In genomic region chr19:15985172-15985713, GRCm38 (mm10) we compare ENCODE assay signal across 8 mouse cellular contexts. TPM values are rescaled to one million over a fixed set of nuclear protein-coding genes. Genes with fewer than 3 reads are reported as not detected.
DNase-seq lines count a peak whose midpoint lies in the region; ATAC-seq and TF ChIP-seq lines count a peak whose summit lies in the region.

No protein-coding gene starts in this region.

- H3K4me2 ChIP-seq in neural tube, embryonic 11.5 days (ENCODE audit: low read depth) = peak overlapping the region; percentile 65
- peak overlapping the region; percentile 78 for H3K4me2 ChIP-seq in limb, embryonic 13.5 days (replicated peaks)
- peak overlapping the region; percentile 77 for H3K4me2 ChIP-seq in stomach, embryonic 14.5 days (replicated peaks; ENCODE audit: low read depth, low read length)

- no peak for TF ChIP-seq CTCF in cerebellum, adult 2 months (IDR thresholded peaks at IDR 0.05; ENCODE audit: borderline replicate concordance, insufficient read depth, low read depth, low read length)

- no peaks in the 10 kb centered on the region for H3K4me1 ChIP-seq in cerebellum, adult 2 months (ENCODE audit: control insufficient read depth, insufficient read depth, low read length)
- H3K4me1 ChIP-seq in neural tube, embryonic 11.5 days (ENCODE audit: control insufficient read depth, insufficient read depth, low read length) = peaks cover 5% of the 10 kb centered on the region; the same call in 1 of the 2 replicates
- H3K4me1 ChIP-seq in limb, embryonic 13.5 days = peaks cover 15% of the 10 kb centered on the region
- H3K4me1 ChIP-seq in stomach, embryonic 14.5 days (ENCODE audit: control insufficient read depth, insufficient read depth, low read length) = peaks cover 9% of the 10 kb centered on the region

- no peaks in the 10 kb centered on the region for H3K27me3 ChIP-seq in cerebellum, adult 2 months (ENCODE audit: control insufficient read depth, insufficient read depth, low read length)
- no peaks in the 10 kb centered on the region for H3K27me3 ChIP-seq in neural tube, embryonic 11.5 days (ENCODE audit: control insufficient read depth, insufficient read depth, low read length)
- H3K27me3 ChIP-seq in limb, embryonic 13.5 days = no peaks in the 10 kb centered on the region
- H3K27me3 ChIP-seq in stomach, embryonic 14.5 days (ENCODE audit: control insufficient read depth, insufficient read depth, low read length) = no peaks in the 10 kb centered on the region

- WGBS in cerebellum, adult 2 months = 26% methylated on average over 10 of the region's 10 CpGs
- 30% methylated on average over 10 of the region's 10 CpGs for WGBS in neural tube, embryonic 11.5 days
- 30% methylated on average over 10 of the region's 10 CpGs for WGBS in limb, embryonic 13.5 days
- 23% methylated on average over 10 of the region's 10 CpGs for WGBS in stomach, embryonic 14.5 days

- no peak for DNase-seq in cerebellum, adult 2 months
- no peak for DNase-seq in cerebellum, adult 9-10 months
- DNase-seq in neural tube, embryonic 11.5 days (ENCODE audit: low spot score) = no peak
- DNase-seq in neural tube, embryonic 10.5 days (ENCODE audit: extremely low spot score, low spot score) = no peak
- no peak for DNase-seq in cerebellum, postnatal 14 days
- DNase-seq in MN1 (ENCODE audit: low spot score) = no peak

- peak overlapping the region; percentile 99; the same call in 1 of the 2 replicates for H3K9ac ChIP-seq in neural tube, embryonic 11.5 days (ENCODE audit: low read length)
- H3K9ac ChIP-seq in limb, embryonic 13.5 days = peak overlapping the region; percentile 86
- H3K9ac ChIP-seq in stomach, embryonic 14.5 days (replicated peaks; ENCODE audit: low read depth, low read length) = peak overlapping the region; percentile 77; the same call in 1 of the 2 replicates

- TF ChIP-seq POLR2A in cerebellum, adult 2 months (IDR thresholded peaks at IDR 0.05; ENCODE audit: borderline replicate concordance, insufficient read depth, low read length) = no peak

- peak overlapping the region; percentile 85 for H3K4me3 ChIP-seq in cerebellum, adult 2 months (replicated peaks; ENCODE audit: insufficient read depth, low read depth, low read length)
- H3K4me3 ChIP-seq in neural tube, embryonic 11.5 days (ENCODE audit: low read depth, low read length) = peak overlapping the region; percentile 79
- H3K4me3 ChIP-seq in limb, embryonic 13.5 days = peak overlapping the region; percentile 78
- peak overlapping the region; percentile 81 for H3K4me3 ChIP-seq in stomach, embryonic 14.5 days (ENCODE audit: low read depth, low read length)

- ATAC-seq in neural tube, embryonic 11.5 days (ENCODE audit: insufficient read depth, low FRiP score, low TSS enrichment) = no peak; the same call in 1 of the 2 replicates
- peak; percentile 20; the same call in 1 of the 2 replicates for ATAC-seq in limb, embryonic 13.5 days (ENCODE audit: low FRiP score, low read depth)
- no peak for ATAC-seq in stomach, embryonic 14.5 days (ENCODE audit: insufficient number of reproducible peaks, insufficient read depth, low FRiP score, low read depth)

- H3K27ac ChIP-seq in cerebellum, adult 2 months (ENCODE audit: insufficient read depth, low read length) = peak overlapping the region; percentile 76
- H3K27ac ChIP-seq in neural tube, embryonic 11.5 days (ENCODE audit: low read depth, low read length) = no peak overlapping the region
- H3K27ac ChIP-seq in limb, embryonic 13.5 days = no peak overlapping the region
- H3K27ac ChIP-seq in stomach, embryonic 14.5 days (ENCODE audit: low read length) = peak overlapping the region; percentile 79; the same call in 1 of the 2 replicates

- H3K9me3 ChIP-seq in neural tube, embryonic 11.5 days (ENCODE audit: control insufficient read depth, low read length) = no peaks in the 10 kb centered on the region
- no peaks in the 10 kb centered on the region for H3K9me3 ChIP-seq in limb, embryonic 13.5 days
- H3K9me3 ChIP-seq in stomach, embryonic 14.5 days (ENCODE audit: control insufficient read depth, low read depth, low read length) = no peaks in the 10 kb centered on the region

- H3K36me3 ChIP-seq in neural tube, embryonic 11.5 days (ENCODE audit: control insufficient read depth, insufficient read depth, low read length) = no peaks in the 10 kb centered on the region
- peaks cover 9% of the 10 kb centered on the region; the same call in 1 of the 2 replicates for H3K36me3 ChIP-seq in limb, embryonic 13.5 days
- no peaks in the 10 kb centered on the region for H3K36me3 ChIP-seq in stomach, embryonic 14.5 days (ENCODE audit: control insufficient read depth, insufficient read depth, low read length)

RNA-seq across cellular contexts. Expression of gene Cep78, which starts 0.5 kb away (rescaled TPM):
- 9.6 and 10.0 TPM in 2 replicates for polyA plus RNA-seq in cerebellum, adult 2 months (2012; rRNA removed)
- polyA plus RNA-seq in neural tube, embryonic 11.5 days (2014; fragmentation: Nextera tagmentation; extraction: Ambion mirVana) = 50.9 and 54.8 TPM in 2 replicates
- polyA plus RNA-seq in limb, embryonic 13.5 days (2015; fragmentation: Nextera tagmentation; extraction: Ambion mirVana) = 35.2 and 35.6 TPM in 2 replicates
- 25.7 and 26.1 TPM in 2 replicates for polyA plus RNA-seq in stomach, embryonic 14.5 days (2014; fragmentation: Nextera tagmentation; extraction: Ambion mirVana)

RNA-seq across cellular contexts. Expression of gene Psat1, which starts 38.1 kb away (rescaled TPM):
- 90.0 and 106 TPM in 2 replicates for polyA plus RNA-seq in cerebellum, adult 2 months (2012; rRNA removed)
- 112 and 115 TPM in 2 replicates for polyA plus RNA-seq in neural tube, embryonic 11.5 days (2014; fragmentation: Nextera tagmentation; extraction: Ambion mirVana)
- polyA plus RNA-seq in limb, embryonic 13.5 days (2015; fragmentation: Nextera tagmentation; extraction: Ambion mirVana) = 84.3 and 88.6 TPM in 2 replicates
- polyA plus RNA-seq in stomach, embryonic 14.5 days (2014; fragmentation: Nextera tagmentation; extraction: Ambion mirVana) = 72.3 and 95.2 TPM in 2 replicates

Comparison
In these comparisons a context has a peak if more than half of its experiments do, and no peak if none do; other contexts are left out.
1. H3K27ac ChIP-seq: peak in cerebellum, adult 2 months (single experiment) and stomach, embryonic 14.5 days (single experiment); none in neural tube, embryonic 11.5 days (single experiment) and limb, embryonic 13.5 days (single experiment).
2. Peak in every context shown above with its lines, with median percentiles within 50 percentile points of each other: H3K4me3 ChIP-seq, H3K4me2 ChIP-seq and H3K9ac ChIP-seq.